Mouse (Mus musculus): Measurements from ENCODE around the gene Zfp462. TPM values are rescaled to one million over a fixed set of nuclear protein-coding genes. Genes with fewer than 3 reads are reported as not detected.

The Zfp462 gene
- polyA plus RNA-seq, 1 experiment from 2014 or later, result 21.6 TPM

DNA sequence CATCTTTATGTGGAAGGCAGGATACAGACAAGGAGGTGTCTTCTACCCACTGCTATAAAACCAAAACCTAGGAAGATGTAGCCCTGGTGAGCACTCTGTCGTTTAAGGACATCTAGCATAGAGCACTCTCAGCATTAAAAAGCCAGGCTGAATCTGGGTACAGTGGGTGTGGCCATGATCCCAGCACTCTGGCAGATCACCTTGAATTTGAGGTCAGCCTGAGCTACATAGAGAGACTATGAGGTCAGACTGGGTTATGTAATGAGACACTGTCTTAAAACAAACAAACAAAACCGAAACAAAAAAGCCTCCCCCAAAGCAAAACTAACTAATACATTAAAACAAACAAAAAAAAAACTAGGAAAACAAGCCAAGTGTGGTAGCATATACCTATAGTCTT lies 176.3 kb downstream of the Zfp462 start:
- WGBS, result 83% methylated on average over 2 of the region's 2 CpGs

GRCm38 (mm10) chr4:55121952-55122351 lies 177.1 kb downstream of the Zfp462 start:
- Histone ChIP-seq H3K27ac (no peak overlapping the region), H3K4me3 (replicated peaks) (no peak overlapping the region), H3K9me3 (no peaks in the 10 kb centered on the region), H3K36me3 (replicated peaks) (no peaks in the 10 kb centered on the region), H3K9ac (no peak overlapping the region), H3K4me1 (peaks cover 9% of the 10 kb centered on the region; the same call in 1 of the 2 replicates), H3K4me2 (no peak overlapping the region), H3K27me3 (no peaks in the 10 kb centered on the region)
- WGBS, result 49% methylated on average over 6 of the region's 6 CpGs
- ATAC-seq (ENCODE audit: low FRiP score), result no peak

More for the DNA sequence above, 176.3 kb downstream of the Zfp462 start:
- Histone ChIP-seq H3K4me1 (peaks cover 9% of the 10 kb centered on the region; the same call in 1 of the 2 replicates), H3K4me3 (replicated peaks) (no peak overlapping the region), H3K27me3 (no peaks in the 10 kb centered on the region), H3K9me3 (no peaks in the 10 kb centered on the region), H3K36me3 (replicated peaks) (no peaks in the 10 kb centered on the region), H3K4me2 (no peak overlapping the region), H3K27ac (no peak overlapping the region), H3K9ac (no peak overlapping the region)
- ATAC-seq (ENCODE audit: low FRiP score), result no peak

- no peak for ATAC-seq (ENCODE audit: low FRiP score)
- Histone ChIP-seq H3K27me3 (no peaks in the 10 kb centered on the region), H3K4me1 (peaks cover 9% of the 10 kb centered on the region; the same call in 1 of the 2 replicates), H3K27ac (no peak overlapping the region), H3K9me3 (no peaks in the 10 kb centered on the region), H3K9ac (no peak overlapping the region), H3K4me3 (replicated peaks) (no peak overlapping the region), H3K36me3 (replicated peaks) (no peaks in the 10 kb centered on the region), H3K4me2 (no peak overlapping the region)
- 95% methylated on average over 3 of the region's 3 CpGs for WGBS
Observed at GRCm38 (mm10) chr4:55124126-55124525, 179.3 kb downstream of the Zfp462 start.

DNA sequence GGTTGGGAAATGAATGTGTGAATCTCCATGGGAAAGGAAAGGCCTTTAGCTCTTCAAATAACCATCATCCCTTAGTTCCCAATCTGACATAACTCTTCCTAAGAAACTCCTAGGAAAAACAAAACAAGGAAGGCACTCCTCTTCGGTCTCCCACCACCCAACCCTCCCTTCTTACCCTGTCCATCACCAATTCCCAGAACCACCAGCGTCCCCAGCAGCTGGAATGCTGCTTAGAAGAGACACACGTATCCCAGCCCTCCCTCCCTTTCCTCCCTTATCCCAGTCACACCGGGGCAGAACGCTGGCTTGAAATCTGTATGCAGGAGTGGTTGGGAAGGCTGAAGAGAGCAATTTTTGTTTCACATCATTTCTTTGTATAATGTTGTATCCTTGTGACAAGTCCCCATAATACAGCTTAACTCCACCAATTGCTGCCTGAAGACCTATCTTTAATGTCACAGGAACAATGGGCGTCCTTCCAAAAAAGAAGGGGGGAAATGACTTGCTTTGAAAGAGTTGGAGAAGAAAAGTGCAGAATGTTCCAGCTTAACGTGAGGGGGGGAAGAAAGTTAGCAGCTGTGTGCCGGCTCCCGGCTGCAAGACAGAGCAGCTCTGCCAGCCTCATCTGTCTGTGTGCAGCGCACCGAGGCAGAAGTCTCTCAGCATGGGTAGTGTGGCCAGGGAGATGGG lies 180.3 kb downstream of the Zfp462 start:
- no peak overlapping the region for H3K4me2 ChIP-seq
- peaks cover 9% of the 10 kb centered on the region; the same call in 1 of the 2 replicates for H3K4me1 ChIP-seq
- no peaks in the 10 kb centered on the region for H3K36me3 ChIP-seq (replicated peaks)
- H3K27me3 ChIP-seq, result no peaks in the 10 kb centered on the region
- H3K4me3 ChIP-seq (replicated peaks), result no peak overlapping the region
- H3K9ac ChIP-seq, result no peak overlapping the region
- no peaks in the 10 kb centered on the region for H3K9me3 ChIP-seq
- 35% methylated on average over 11 of the region's 11 CpGs for WGBS
- no peak for ATAC-seq (ENCODE audit: low FRiP score)
- no peak overlapping the region for H3K27ac ChIP-seq

GRCm38 (mm10) chr4:55125738-55126054 lies 180.8 kb downstream of the Zfp462 start:
- no peaks in the 10 kb centered on the region for H3K9me3 ChIP-seq
- 87% methylated on average over 4 of the region's 4 CpGs for WGBS
- H3K4me2 ChIP-seq, result no peak overlapping the region
- H3K27me3 ChIP-seq, result no peaks in the 10 kb centered on the region
- no peak for ATAC-seq (ENCODE audit: low FRiP score)
- peaks cover 9% of the 10 kb centered on the region; the same call in 1 of the 2 replicates for H3K4me1 ChIP-seq
- no peaks in the 10 kb centered on the region for H3K36me3 ChIP-seq (replicated peaks)
- H3K9ac ChIP-seq, result no peak overlapping the region
- no peak overlapping the region for H3K4me3 ChIP-seq (replicated peaks)
- H3K27ac ChIP-seq, result no peak overlapping the region

DNA sequence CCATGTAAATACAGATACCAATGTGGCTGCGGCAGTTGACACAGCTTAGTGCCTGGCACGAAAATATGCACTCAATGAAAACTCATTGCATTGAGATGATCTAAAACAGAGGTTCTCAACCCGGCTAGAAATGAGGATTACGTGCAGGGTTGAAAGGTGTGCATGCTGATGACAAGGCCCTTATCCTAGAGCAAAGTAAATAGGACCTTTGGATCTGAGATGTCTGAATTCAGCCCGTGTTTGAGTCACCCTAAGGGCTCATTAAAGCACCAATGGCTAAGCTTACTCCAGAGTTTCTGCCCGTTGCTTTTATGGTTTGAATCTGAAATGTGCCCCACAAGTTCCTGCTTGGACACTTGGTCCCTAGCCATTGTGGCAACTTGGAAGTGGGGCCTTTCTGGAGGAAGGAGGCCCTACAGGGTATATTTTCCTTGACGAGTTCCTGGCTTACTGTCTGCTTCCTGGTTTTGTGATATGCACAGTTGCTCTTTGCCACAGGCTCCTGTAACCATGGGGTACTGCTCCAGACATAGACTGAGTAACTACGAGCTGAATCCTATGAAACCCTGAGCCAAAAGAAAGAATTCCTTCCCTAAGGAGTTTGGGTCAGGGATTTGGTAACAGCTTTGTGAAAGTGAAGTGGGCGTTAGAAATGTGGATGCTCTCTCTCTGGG lies 182.5 kb downstream of the Zfp462 start:
- Histone ChIP-seq H3K4me2 (no peak overlapping the region), H3K4me1 (peaks cover 9% of the 10 kb centered on the region; the same call in 1 of the 2 replicates)

GRCm38 (mm10) chr4:55128088-55128835 lies 183.4 kb downstream of the Zfp462 start:
- Histone ChIP-seq H3K36me3 (replicated peaks) (no peaks in the 10 kb centered on the region), H3K9me3 (no peaks in the 10 kb centered on the region), H3K27me3 (no peaks in the 10 kb centered on the region), H3K9ac (no peak overlapping the region), H3K4me1 (peaks cover 9% of the 10 kb centered on the region; the same call in 1 of the 2 replicates), H3K4me2 (no peak overlapping the region), H3K4me3 (replicated peaks) (no peak overlapping the region), H3K27ac (no peak overlapping the region)
- no peak for ATAC-seq (ENCODE audit: low FRiP score)
- WGBS, result 83% methylated on average over 13 of the region's 13 CpGs

More for the DNA sequence above, 182.5 kb downstream of the Zfp462 start:
- WGBS, result 89% methylated on average over 9 of the region's 9 CpGs
- no peak overlapping the region for H3K4me3 ChIP-seq (replicated peaks)
- H3K27me3 ChIP-seq, result no peaks in the 10 kb centered on the region
- no peaks in the 10 kb centered on the region for H3K36me3 ChIP-seq (replicated peaks)
- no peak for ATAC-seq (ENCODE audit: low FRiP score)
- no peaks in the 10 kb centered on the region for H3K9me3 ChIP-seq
- no peak overlapping the region for H3K27ac ChIP-seq
- H3K9ac ChIP-seq, result no peak overlapping the region
